Mouse (Mus musculus) adipocyte (in vitro differentiated cells): ENCODE measurements around the gene Pde6b.

Experiments used
- DNase-seq: peaks from one replicate; pipeline ENCODE4 v3.0.0-alpha.2; 2016; ENCODE audit warnings: low spot score

Pde6b gene

GRCm38 (mm10) chr5:108462446-108462845, 74.3 kb downstream of the Pde6b start:
- no peak for DNase-seq

- no peak for DNase-seq
Observed at GRCm38 (mm10) chr5:108465131-108465891, 77.1 kb downstream of the Pde6b start.

GRCm38 (mm10) chr5:108466647-108467046, 78.5 kb downstream of the Pde6b start:
- DNase-seq: no peak

DNA sequence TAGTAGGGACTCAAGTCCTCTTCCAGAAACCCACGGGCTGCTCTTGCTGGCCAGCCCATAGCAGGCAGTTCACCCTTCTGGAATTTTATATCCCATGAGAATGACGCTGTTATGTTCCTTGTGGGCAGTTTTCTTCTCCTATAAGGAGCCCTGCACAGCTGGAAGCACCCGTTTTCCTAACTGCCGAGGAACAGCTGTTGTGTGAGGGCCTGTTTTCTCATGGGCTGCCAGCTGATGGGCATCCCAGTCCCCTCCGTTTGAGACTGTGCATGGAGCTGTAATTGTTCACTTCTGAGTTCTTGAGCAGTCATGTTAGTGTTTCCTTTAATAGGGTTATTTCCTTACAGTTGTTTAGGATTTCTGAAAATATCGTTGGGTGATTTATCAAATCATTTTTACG, 81.4 kb downstream of the Pde6b start:
- DNase-seq: no peak

DNA sequence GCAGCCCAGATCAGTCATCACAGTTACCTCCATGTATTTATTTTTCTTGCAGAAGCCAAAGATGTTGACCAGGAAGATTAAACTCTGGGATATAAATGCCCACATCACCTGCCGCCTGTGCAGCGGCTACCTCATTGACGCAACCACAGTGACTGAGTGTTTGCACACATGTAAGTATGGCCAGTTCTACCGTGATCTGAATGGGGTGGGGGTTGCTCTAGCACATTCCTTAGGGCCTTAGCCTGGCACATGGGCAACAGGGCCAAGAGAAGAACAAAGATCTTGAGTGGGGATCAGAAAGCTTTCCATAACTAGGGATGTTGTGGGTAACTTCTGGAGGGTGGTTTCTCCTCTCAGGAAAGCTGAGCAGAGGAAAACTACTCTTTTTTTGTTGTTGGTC, 85.5 kb downstream of the Pde6b start:
- no peak for DNase-seq

DNA sequence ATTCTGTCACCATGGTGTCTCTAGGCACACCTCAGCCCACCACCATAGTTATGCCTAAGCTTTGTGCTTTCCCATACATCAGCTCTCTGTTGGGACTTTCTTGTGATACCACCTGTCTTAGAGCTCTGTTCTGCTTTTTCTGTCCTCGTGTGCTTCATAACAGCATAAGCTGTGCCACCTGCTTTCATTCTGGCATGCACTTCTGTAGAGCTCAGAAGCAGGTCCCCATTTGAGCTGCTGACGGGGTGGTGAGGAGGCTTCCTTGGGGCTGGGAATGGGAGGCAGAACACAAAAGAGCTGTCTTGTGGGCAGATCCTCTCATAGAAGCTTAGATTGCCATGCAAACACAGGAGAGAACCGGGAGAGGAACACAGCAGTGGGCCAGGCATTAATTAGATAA, 87.8 kb downstream of the Pde6b start:
- DNase-seq: no peak
